Mouse (Mus musculus) ES-Bruce4 (cell line): ENCODE measurements at regions not wholly inside any gene's neighbourhood (a gene's known extent, or its start where the extent isn't known, plus 50 kb on each side); places are given as distances from the start of the nearest gene placed in this dataset.

Source experiments
- CTCF ChIP-seq: IDR thresholded peaks from one replicate; pipeline ENCODE4 v1.8.1; 2011; ENCODE audit warnings: low read depth, low read length
- EP300 ChIP-seq: IDR thresholded peaks from 2 replicates; pipeline ENCODE4 v1.6.1; 2011; ENCODE audit warnings: low read depth, low read length; ENCODE audit not compliant: insufficient read depth
- POLR2A ChIP-seq: IDR thresholded peaks from one replicate; pipeline ENCODE4 v1.8.1; 2011; ENCODE audit warnings: low read length; ENCODE audit not compliant: insufficient read depth

DNA sequence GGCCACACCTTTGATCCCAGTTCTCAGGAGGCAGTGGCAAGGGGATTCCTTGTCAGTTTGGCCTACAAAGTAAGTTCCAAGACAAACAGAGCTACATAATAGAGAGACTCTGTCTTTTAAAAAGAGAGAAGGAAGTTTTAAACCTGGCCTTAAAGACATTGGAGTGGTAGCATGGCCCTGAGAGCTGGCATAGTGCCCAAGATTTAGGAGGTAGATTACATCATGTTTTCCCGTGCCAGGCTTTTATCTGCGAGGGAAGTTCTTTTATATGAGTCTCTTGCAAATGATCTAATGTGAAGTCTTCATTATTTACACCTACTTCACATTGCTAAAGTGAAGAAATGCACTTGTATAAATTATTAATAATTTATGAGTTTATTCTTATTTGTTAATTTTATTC, 119.8 kb downstream of the Cd24a start:
- TF ChIP-seq CTCF (no peak), EP300 (no peak), POLR2A (no peak)
